Mouse (Mus musculus) limb, embryonic 12.5 days (tissue): ENCODE results near the gene Serpina11. TPM values are rescaled to one million over a fixed set of nuclear protein-coding genes. Genes with fewer than 3 reads are reported as not detected.

Source experiments
- ATAC-seq: fragments of 200-750 bp; cut with Nextera tagmentation; 2 replicates; pipeline ENCODE4 v1.8.0; 2017; ENCODE audit warnings: low read depth, moderate TSS enrichment; ENCODE audit not compliant: insufficient number of reproducible peaks, insufficient read depth, low FRiP score, low TSS enrichment
- H3K27ac ChIP-seq: fragments of 300-500 bp; sonication (generic); 2 replicates; pipeline ENCODE4 v1.5.1; 2016; ENCODE audit warnings: mild to moderate bottlenecking, moderate library complexity
- H3K27me3 ChIP-seq: fragments of 300-500 bp; sonication (generic); 2 replicates; pipeline ENCODE4 v1.6.1; 2016; ENCODE audit warnings: mild to moderate bottlenecking, moderate library complexity
- H3K36me3 ChIP-seq: fragments of 300-500 bp; sonication (generic); 2 replicates; pipeline ENCODE4 v1.6.1; 2016; ENCODE audit warnings: mild to moderate bottlenecking, moderate library complexity
- H3K4me1 ChIP-seq: fragments of 300-500 bp; sonication (generic); replicated peaks from 2 replicates; pipeline ENCODE4 v1.6.1; 2016
- H3K4me2 ChIP-seq: fragments of 300-500 bp; sonication (generic); 2 replicates; pipeline ENCODE4 v1.6.1; 2016; ENCODE audit warnings: mild to moderate bottlenecking, moderate library complexity
- H3K4me3 ChIP-seq: fragments of 300-500 bp; sonication (generic); replicated peaks from 2 replicates; pipeline ENCODE4 v1.5.1; 2016; ENCODE audit warnings: mild to moderate bottlenecking
- H3K9ac ChIP-seq: fragments of 300-500 bp; sonication (generic); replicated peaks from 2 replicates; pipeline ENCODE4 v1.6.1; 2016; ENCODE audit warnings: mild to moderate bottlenecking, moderate library complexity
- H3K9me3 ChIP-seq: fragments of 300-500 bp; sonication (generic); 2 replicates; pipeline ENCODE4 v1.6.1; 2016; ENCODE audit warnings: mild to moderate bottlenecking, moderate library complexity
- WGBS: fragments of 180-500 bp; shearing (Covaris S2); methylation state at CpG from one replicate; pipeline ENCODE4 v1.1.7; 2016; 5-methylcytosine and 5-hydroxymethylcytosine counted together
- polyA plus RNA-seq: library from polyadenylated mRNA; unstranded; fragments of >200 nt; fragmentation: Nextera tagmentation; extraction: Ambion mirVana; gene quantifications from 2 replicates; pipeline ENCODE4 v1.2.1, GENCODE M21; 2016

Gene Serpina11
- polyA plus RNA-seq, 1 experiment from 2014 or later: not detected

- 45% methylated on average over 5 of the region's 5 CpGs for WGBS
- Histone ChIP-seq H3K4me3 (no peak overlapping the region), H3K9me3 (no peaks in the 10 kb centered on the region), H3K9ac (no peak overlapping the region), H3K27me3 (no peaks in the 10 kb centered on the region), H3K4me1 (no peaks in the 10 kb centered on the region; the same call in 1 of the 2 replicates), H3K36me3 (no peaks in the 10 kb centered on the region), H3K4me2 (no peak overlapping the region), H3K27ac (no peak overlapping the region)
- no peak for ATAC-seq
These were observed 5.7 kb upstream of the Serpina11 start for GRCm38 (mm10) chr12:103995292-103996072.

GRCm38 (mm10) chr12:103992945-103993344 is 3.2 kb upstream of the Serpina11 start:
- no peak overlapping the region for H3K4me2 ChIP-seq
- no peaks in the 10 kb centered on the region for H3K9me3 ChIP-seq
- no peaks in the 10 kb centered on the region; the same call in 1 of the 2 replicates for H3K4me1 ChIP-seq
- 69% methylated on average over 7 of the region's 7 CpGs for WGBS
- no peak for ATAC-seq
- no peak overlapping the region for H3K9ac ChIP-seq
- no peaks in the 10 kb centered on the region for H3K36me3 ChIP-seq
- 0 out of 2 replicates have a peak, but pooled peaks cover 5% of the 10 kb centered on the region for H3K27me3 ChIP-seq
- no peak overlapping the region for H3K4me3 ChIP-seq
- no peak overlapping the region for H3K27ac ChIP-seq

GRCm38 (mm10) chr12:103989514-103989767 is 316 bp downstream of the Serpina11 start:
- no peak overlapping the region for H3K27ac ChIP-seq
- H3K4me1 ChIP-seq: no peaks in the 10 kb centered on the region
- H3K27me3 ChIP-seq: peaks cover 5% of the 10 kb centered on the region; the same call in 1 of the 2 replicates
- H3K4me2 ChIP-seq: no peak overlapping the region
- no peak overlapping the region for H3K9ac ChIP-seq
- WGBS: 51% methylated on average over 2 of the region's 2 CpGs
- H3K9me3 ChIP-seq: no peaks in the 10 kb centered on the region
- no peak overlapping the region for H3K4me3 ChIP-seq
- ATAC-seq: no peak
- no peaks in the 10 kb centered on the region for H3K36me3 ChIP-seq

GRCm38 (mm10) chr12:103988754-103989513 is 823 bp downstream of the Serpina11 start:
- WGBS: 58% methylated on average over 14 of the region's 14 CpGs
- Histone ChIP-seq H3K4me1 (no peaks in the 10 kb centered on the region), H3K36me3 (no peaks in the 10 kb centered on the region), H3K27ac (no peak overlapping the region), H3K4me2 (no peak overlapping the region), H3K27me3 (peaks cover 5% of the 10 kb centered on the region; the same call in 1 of the 2 replicates), H3K9me3 (no peaks in the 10 kb centered on the region), H3K9ac (no peak overlapping the region), H3K4me3 (no peak overlapping the region)
- no peak for ATAC-seq

- Histone ChIP-seq H3K9me3 (no peaks in the 10 kb centered on the region), H3K27ac (no peak overlapping the region), H3K27me3 (peaks cover 5% of the 10 kb centered on the region; the same call in 1 of the 2 replicates), H3K4me1 (no peaks in the 10 kb centered on the region), H3K36me3 (no peaks in the 10 kb centered on the region), H3K4me2 (no peak overlapping the region), H3K4me3 (no peak overlapping the region), H3K9ac (no peak overlapping the region)
- 67% methylated on average over 5 of the region's 5 CpGs for WGBS
- no peak for ATAC-seq
These were observed 3.9 kb downstream of the Serpina11 start for GRCm38 (mm10) chr12:103985868-103986267.

GRCm38 (mm10) chr12:103984935-103985334 is 4.8 kb downstream of the Serpina11 start:
- Histone ChIP-seq H3K9ac (no peak overlapping the region), H3K36me3 (no peaks in the 10 kb centered on the region), H3K27ac (no peak overlapping the region), H3K4me3 (no peak overlapping the region), H3K4me1 (no peaks in the 10 kb centered on the region), H3K4me2 (no peak overlapping the region), H3K27me3 (peaks cover 5% of the 10 kb centered on the region; the same call in 1 of the 2 replicates), H3K9me3 (no peaks in the 10 kb centered on the region)
- WGBS: 56% methylated on average over 4 of the region's 4 CpGs
- no peak for ATAC-seq

- H3K9me3 ChIP-seq: no peaks in the 10 kb centered on the region
- no peak for ATAC-seq
- H3K27me3 ChIP-seq: no peaks in the 10 kb centered on the region
- no peak overlapping the region for H3K4me3 ChIP-seq
- H3K36me3 ChIP-seq: no peaks in the 10 kb centered on the region
- no peak overlapping the region for H3K27ac ChIP-seq
- H3K4me1 ChIP-seq: no peaks in the 10 kb centered on the region
- H3K4me2 ChIP-seq: no peak overlapping the region
- H3K9ac ChIP-seq: no peak overlapping the region
- 79% methylated on average over 7 of the region's 7 CpGs for WGBS
These were observed 8.0 kb downstream of the Serpina11 start for GRCm38 (mm10) chr12:103981646-103982360.

- no peaks in the 10 kb centered on the region for H3K36me3 ChIP-seq
- no peaks in the 10 kb centered on the region for H3K9me3 ChIP-seq
- ATAC-seq: no peak
- H3K4me1 ChIP-seq: no peaks in the 10 kb centered on the region
- H3K27me3 ChIP-seq: no peaks in the 10 kb centered on the region
- 79% methylated on average over 10 of the region's 10 CpGs for whole genome bisulfite sequencing
- no peak overlapping the region for H3K9ac ChIP-seq
- H3K4me2 ChIP-seq: no peak overlapping the region
- no peak overlapping the region for H3K4me3 ChIP-seq
- H3K27ac ChIP-seq: no peak overlapping the region
These were observed 11.5 kb downstream of the Serpina11 start for GRCm38 (mm10) chr12:103978294-103978693.

GRCm38 (mm10) chr12:103977846-103978245 is 11.9 kb downstream of the Serpina11 start:
- Histone ChIP-seq H3K9ac (no peak overlapping the region), H3K36me3 (no peaks in the 10 kb centered on the region), H3K4me1 (no peaks in the 10 kb centered on the region), H3K4me3 (no peak overlapping the region), H3K4me2 (no peak overlapping the region), H3K27ac (no peak overlapping the region), H3K9me3 (no peaks in the 10 kb centered on the region), H3K27me3 (no peaks in the 10 kb centered on the region)
- WGBS: 33% methylated on average over 5 of the region's 5 CpGs
- no peak for ATAC-seq

- no peaks in the 10 kb centered on the region for H3K4me1 ChIP-seq
- H3K27me3 ChIP-seq: no peaks in the 10 kb centered on the region
- ATAC-seq: no peak
- no peaks in the 10 kb centered on the region for H3K9me3 ChIP-seq
- no peaks in the 10 kb centered on the region for H3K36me3 ChIP-seq
- H3K4me2 ChIP-seq: no peak overlapping the region
- 72% methylated on average over 3 of the region's 3 CpGs for WGBS
- no peak overlapping the region for H3K4me3 ChIP-seq
- no peak overlapping the region for H3K9ac ChIP-seq
- no peak overlapping the region for H3K27ac ChIP-seq
These were observed 12.7 kb downstream of the Serpina11 start for GRCm38 (mm10) chr12:103977060-103977459.

- Histone ChIP-seq H3K4me3 (no peak overlapping the region), H3K27ac (no peak overlapping the region), H3K4me2 (no peak overlapping the region), H3K36me3 (no peaks in the 10 kb centered on the region), H3K9me3 (0 out of 2 replicates have a peak, but pooled peaks cover 6% of the 10 kb centered on the region), H3K27me3 (no peaks in the 10 kb centered on the region), H3K4me1 (no peaks in the 10 kb centered on the region), H3K9ac (no peak overlapping the region)
- no peak for ATAC-seq
- WGBS: 83% methylated on average over 4 of the region's 4 CpGs
These were observed 18.7 kb downstream of the Serpina11 start for GRCm38 (mm10) chr12:103971080-103971479.
